Mouse (Mus musculus) ES-E14 (cell line): ENCODE results near the gene Cd180.

Experiments used
- CHD2 ChIP-seq: IDR thresholded peaks from 2 replicates; pipeline ENCODE4 v1.6.1; 2014; ENCODE audit warnings: mild to moderate bottlenecking, low read depth, low read length, inconsistent platforms
- HCFC1 ChIP-seq: IDR thresholded peaks from 2 replicates; pipeline ENCODE4 v1.6.1; 2012; ENCODE audit warnings: low read length, inconsistent platforms, borderline replicate concordance; ENCODE audit not compliant: insufficient read depth
- ZNF384 ChIP-seq: IDR thresholded peaks from 2 replicates; pipeline ENCODE4 v1.6.1; 2012; ENCODE audit warnings: low read depth, low read length, inconsistent platforms

DNA sequence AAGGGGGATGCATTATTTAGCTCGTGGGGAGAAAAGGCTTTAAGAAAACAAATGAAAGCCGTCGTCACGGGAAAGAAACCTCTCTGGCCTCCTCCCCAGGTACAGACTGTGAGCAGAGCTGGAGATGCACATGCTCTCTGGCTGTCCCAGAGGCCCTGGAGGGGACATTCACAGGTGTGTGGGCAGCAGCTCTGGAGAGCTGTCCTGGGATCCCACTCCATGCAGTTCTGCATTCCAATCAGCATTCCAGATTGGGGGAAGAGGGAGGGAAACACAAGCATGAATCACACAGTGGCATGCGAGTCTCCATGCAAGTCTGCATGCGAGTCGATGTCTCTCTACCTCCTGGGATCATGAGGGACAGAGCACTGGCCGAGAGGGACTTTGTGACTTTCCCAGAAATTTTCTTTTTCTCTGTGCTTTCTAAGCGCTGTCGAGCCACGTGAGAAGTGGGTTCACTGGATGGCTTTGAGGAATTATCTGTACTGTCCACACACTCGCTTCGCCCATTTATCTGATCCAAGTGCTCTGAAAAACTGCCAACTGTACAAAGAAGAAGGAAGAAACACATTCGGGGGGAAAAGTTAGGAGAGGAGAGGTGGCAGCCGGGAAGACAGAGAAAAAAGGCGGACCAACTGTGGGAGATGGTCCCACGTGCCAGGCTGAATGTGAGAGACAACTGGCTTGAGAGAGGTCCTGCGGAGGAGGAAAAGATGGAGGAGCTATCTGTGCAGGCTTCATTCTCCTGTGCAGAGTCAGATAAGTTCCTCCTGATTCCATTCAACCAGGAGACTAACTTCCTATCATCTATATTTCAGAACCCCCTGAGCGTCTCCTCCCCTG is 60.6 kb downstream of the Cd180 start:
- no peak for TF ChIP-seq HCFC1
- no peak for TF ChIP-seq ZNF384
- TF ChIP-seq CHD2 = no peak
